Mouse (Mus musculus): ENCODE measurements at regions not wholly inside any gene's neighbourhood (a gene's known extent, or its start where the extent isn't known, plus 50 kb on each side); places are given as distances from the start of the nearest gene placed in this dataset.
A peak's percentile ranks its signal among the peaks of the same experiment; 100 is the strongest.
"Not testable (repeated sequence)": the region's sequence is repeated elsewhere in the genome, so short reads cannot be mapped to it uniquely, and the experiment has no call there.

DNA sequence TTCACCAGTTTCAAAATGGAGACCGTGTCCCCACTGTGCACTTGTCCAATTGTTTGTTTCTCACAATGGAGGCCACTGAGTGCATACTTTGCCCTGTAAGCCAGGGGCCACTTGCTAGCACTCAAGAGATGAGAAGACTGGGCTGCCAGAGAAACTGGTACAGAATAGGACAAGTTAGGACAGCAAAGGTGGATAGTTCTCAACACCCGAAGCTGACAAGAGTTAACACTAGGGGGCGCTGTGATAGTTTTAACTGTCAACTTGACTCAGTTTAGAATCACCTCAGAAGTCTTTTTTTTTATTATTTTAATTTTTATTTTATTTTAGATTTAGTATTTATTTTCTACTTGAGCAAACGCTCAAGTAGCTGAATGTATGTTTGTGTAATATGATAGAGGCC lies 188.2 kb upstream of the Asap2 start:
- H3K9me3 ChIP-seq = peaks cover 25% of the 10 kb centered on the region
- 73% methylated on average over 4 of the region's 4 CpGs for WGBS
- H3K4me3 ChIP-seq (replicated peaks); H3K36me3 ChIP-seq; ATAC-seq; H3K9ac ChIP-seq (replicated peaks); H3K4me1 ChIP-seq (replicated peaks); H3K27ac ChIP-seq; H3K27me3 ChIP-seq; H3K4me2 ChIP-seq (replicated peaks): not testable (repeated sequence)

- not testable (repeated sequence) for H3K36me3 ChIP-seq; H3K4me1 ChIP-seq (replicated peaks); H3K27me3 ChIP-seq; H3K9ac ChIP-seq (replicated peaks); H3K4me2 ChIP-seq (replicated peaks); H3K27ac ChIP-seq; H3K4me3 ChIP-seq (replicated peaks); ATAC-seq
- H3K9me3 ChIP-seq = peaks cover 27% of the 10 kb centered on the region
- WGBS = 91% methylated on average over 5 of the region's 5 CpGs
These were observed 184.8 kb upstream of the Asap2 start for GRCm38 (mm10) chr12:20805466-20805865.

DNA sequence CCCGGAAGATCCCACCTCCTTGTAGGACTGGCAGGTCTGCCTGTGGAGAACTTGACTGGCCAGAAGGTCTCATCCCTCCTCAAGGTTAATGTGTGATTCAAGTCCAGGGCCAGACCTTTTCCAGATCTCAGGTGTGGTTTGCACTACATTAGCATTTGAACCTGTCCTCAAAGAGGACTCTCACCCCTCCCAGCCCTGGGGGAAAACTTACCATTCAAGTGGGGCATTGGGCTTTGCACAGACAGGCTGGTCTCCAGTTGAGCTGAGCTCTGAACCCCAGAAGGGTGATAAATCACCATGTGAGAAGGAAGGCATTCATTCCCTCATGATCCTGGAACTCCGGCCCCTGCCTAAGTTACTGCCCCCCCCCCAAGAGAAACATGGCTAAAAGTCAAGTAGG lies 183.6 kb upstream of the Asap2 start:
- Histone ChIP-seq H3K4me1 (replicated peaks) (no peaks in the 10 kb centered on the region), H3K9ac (replicated peaks) (no peak overlapping the region), H3K9me3 (peaks cover 33% of the 10 kb centered on the region), H3K36me3 (no peaks in the 10 kb centered on the region), H3K27ac (no peak overlapping the region), H3K27me3 (no peaks in the 10 kb centered on the region), H3K4me2 (replicated peaks) (no peak overlapping the region), H3K4me3 (replicated peaks) (no peak overlapping the region)
- no peak for ATAC-seq
- WGBS = 86% methylated on average over 2 of the region's 2 CpGs

DNA sequence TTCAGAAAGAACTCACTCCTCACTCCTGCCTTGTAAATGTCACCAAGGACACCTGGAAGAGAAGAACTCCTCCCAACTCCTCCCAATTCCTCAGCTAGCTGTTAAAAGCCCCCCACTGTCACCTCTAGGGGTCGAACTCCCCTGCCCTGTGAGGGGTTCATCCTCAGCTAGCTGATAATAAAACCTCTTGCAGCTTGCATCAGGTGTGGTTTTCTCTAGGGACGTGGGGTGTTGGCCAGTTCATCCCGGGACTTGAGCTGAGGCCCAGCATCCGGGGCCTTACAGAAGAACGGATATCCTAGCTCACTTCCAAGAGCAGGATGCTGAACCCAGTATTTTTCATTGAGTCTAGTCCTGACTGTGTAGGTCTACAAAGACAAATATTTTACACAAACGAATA lies 176.4 kb upstream of the Asap2 start:
- 83% methylated on average over 6 of the region's 6 CpGs for WGBS
- H3K27ac ChIP-seq; H3K36me3 ChIP-seq; H3K9ac ChIP-seq (replicated peaks); H3K4me2 ChIP-seq (replicated peaks); H3K4me1 ChIP-seq (replicated peaks); H3K4me3 ChIP-seq (replicated peaks); H3K27me3 ChIP-seq; ATAC-seq: not testable (repeated sequence)
- peaks cover 54% of the 10 kb centered on the region for H3K9me3 ChIP-seq

DNA sequence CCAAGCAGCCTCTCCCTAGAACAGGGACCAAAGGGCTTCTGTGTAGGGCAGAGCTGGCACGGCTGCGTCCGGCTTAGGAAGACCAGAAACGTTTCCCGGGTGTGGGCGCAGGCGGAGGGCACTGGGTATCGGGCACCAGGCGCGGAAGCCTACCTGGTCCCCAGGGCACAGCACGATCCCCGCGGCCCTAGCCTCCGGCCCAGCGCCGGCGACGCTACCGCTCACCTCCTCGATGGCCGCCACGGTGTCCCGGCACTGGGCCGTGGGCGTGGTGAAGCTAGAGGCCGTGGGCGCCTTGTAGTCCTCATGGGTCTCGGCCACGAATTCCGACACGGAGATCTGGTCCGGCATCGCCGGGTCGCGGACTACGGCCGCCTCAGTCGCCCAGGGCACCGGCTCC lies 175.1 kb upstream of the Asap2 start:
- Histone ChIP-seq H3K9me3 (peaks cover 50% of the 10 kb centered on the region), H3K4me3 (replicated peaks) (peak overlapping the region; percentile 21)
- not testable (repeated sequence) for H3K4me2 ChIP-seq (replicated peaks); H3K4me1 ChIP-seq (replicated peaks); H3K36me3 ChIP-seq; ATAC-seq; H3K9ac ChIP-seq (replicated peaks); H3K27me3 ChIP-seq; H3K27ac ChIP-seq
- WGBS = 27% methylated on average over 40 of the region's 40 CpGs

GRCm38 (mm10) chr12:20815599-20815998 lies 174.7 kb upstream of the Asap2 start:
- peak overlapping the region; percentile 21 for H3K4me3 ChIP-seq (replicated peaks)
- H3K27me3 ChIP-seq = no peaks in the 10 kb centered on the region
- H3K27ac ChIP-seq = no peak overlapping the region
- H3K4me1 ChIP-seq (replicated peaks) = no peaks in the 10 kb centered on the region
- no peak overlapping the region for H3K4me2 ChIP-seq (replicated peaks)
- 0 out of 2 replicates have a peak, but pooled peaks have one; percentile 24 for ATAC-seq
- WGBS = 22% methylated on average over 34 of the region's 38 CpGs
- no peak overlapping the region for H3K9ac ChIP-seq (replicated peaks)
- H3K9me3 ChIP-seq = peaks cover 49% of the 10 kb centered on the region
- no peaks in the 10 kb centered on the region for H3K36me3 ChIP-seq

GRCm38 (mm10) chr12:20843661-20844320 lies 146.5 kb upstream of the Asap2 start:
- H3K9me3 ChIP-seq = peaks cover 56% of the 10 kb centered on the region
- not testable (repeated sequence) for ATAC-seq

DNA sequence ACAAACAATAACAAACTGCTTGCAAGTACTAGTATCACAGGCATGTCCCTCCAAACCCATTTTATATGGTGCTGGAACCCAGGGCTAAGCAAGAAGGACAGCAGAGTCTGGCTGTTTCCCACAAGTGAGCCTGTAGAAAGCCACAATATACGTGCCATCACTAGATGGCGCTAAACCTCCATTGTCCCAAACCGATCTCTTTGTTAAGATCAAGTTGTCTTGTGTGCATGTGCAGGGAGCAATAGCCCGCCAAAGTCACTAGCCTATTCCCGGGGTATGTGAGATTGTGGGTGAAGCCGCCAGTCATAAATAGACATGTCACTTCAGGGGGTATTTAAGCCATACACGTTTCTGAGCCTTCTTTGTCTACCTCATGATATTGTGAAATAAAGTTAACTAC lies 145.4 kb upstream of the Asap2 start:
- not testable (repeated sequence) for H3K27me3 ChIP-seq; H3K36me3 ChIP-seq; H3K27ac ChIP-seq; H3K4me1 ChIP-seq (replicated peaks); H3K4me2 ChIP-seq (replicated peaks); H3K9ac ChIP-seq (replicated peaks)
- H3K9me3 ChIP-seq = peaks cover 52% of the 10 kb centered on the region
- peak overlapping the region; percentile 22 for H3K4me3 ChIP-seq (replicated peaks)
- peak; percentile 34; the same call in 1 of the 2 replicates for ATAC-seq
- 60% methylated on average over 7 of the region's 7 CpGs for WGBS

More at GRCm38 (mm10) chr12:20843661-20844320, 146.5 kb upstream of the Asap2 start:
- not testable (repeated sequence) for H3K4me1 ChIP-seq (replicated peaks); H3K27me3 ChIP-seq; H3K36me3 ChIP-seq; H3K9ac ChIP-seq (replicated peaks); H3K4me3 ChIP-seq (replicated peaks); H3K4me2 ChIP-seq (replicated peaks); H3K27ac ChIP-seq
- WGBS = 77% methylated on average over 4 of the region's 4 CpGs

DNA sequence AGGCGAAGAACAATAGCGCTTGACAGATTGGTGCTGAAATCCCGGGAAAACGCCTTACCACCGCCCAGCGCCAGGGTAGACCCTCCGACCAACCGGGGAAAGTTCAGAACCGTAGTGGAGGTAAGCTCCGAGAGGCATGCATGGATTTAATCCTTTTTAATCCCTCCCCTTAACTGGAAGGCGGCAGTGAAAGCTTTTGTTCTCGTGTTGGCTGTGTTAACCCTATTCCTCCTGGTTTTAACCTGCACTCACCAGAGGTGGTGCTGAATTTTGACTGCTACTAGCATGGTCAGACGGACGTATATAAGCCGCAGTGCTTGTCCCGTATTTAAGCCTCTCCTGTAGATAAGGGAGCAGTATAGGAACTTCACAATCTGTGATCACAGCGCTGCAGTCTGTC lies 145.0 kb upstream of the Asap2 start:
- Histone ChIP-seq H3K4me2 (replicated peaks) (no peak overlapping the region), H3K4me1 (replicated peaks) (no peaks in the 10 kb centered on the region), H3K27ac (no peak overlapping the region), H3K9ac (replicated peaks) (no peak overlapping the region), H3K4me3 (replicated peaks) (peak overlapping the region; percentile 22), H3K27me3 (no peaks in the 10 kb centered on the region), H3K9me3 (peaks cover 55% of the 10 kb centered on the region), H3K36me3 (no peaks in the 10 kb centered on the region)
- WGBS = 49% methylated on average over 17 of the region's 17 CpGs
- ATAC-seq = no peak

GRCm38 (mm10) chr12:20884104-20884503 lies 106.2 kb upstream of the Asap2 start:
- H3K9ac ChIP-seq (replicated peaks); H3K27me3 ChIP-seq; H3K4me2 ChIP-seq (replicated peaks); H3K4me3 ChIP-seq (replicated peaks); ATAC-seq; H3K36me3 ChIP-seq; H3K4me1 ChIP-seq (replicated peaks); H3K27ac ChIP-seq: not testable (repeated sequence)
- peaks cover 60% of the 10 kb centered on the region for H3K9me3 ChIP-seq
- 74% methylated on average over 6 of the region's 6 CpGs for WGBS

- peaks cover 19% of the 10 kb centered on the region for H3K36me3 ChIP-seq
- peak overlapping the region; percentile 89 for H3K9ac ChIP-seq (replicated peaks)
- H3K27me3 ChIP-seq; H3K4me1 ChIP-seq (replicated peaks): not testable (repeated sequence)
- H3K4me3 ChIP-seq (replicated peaks) = peak overlapping the region; percentile 82
- peaks cover 18% of the 10 kb centered on the region for H3K9me3 ChIP-seq
- ATAC-seq = peak; percentile 100
- peak overlapping the region; percentile 93 for H3K27ac ChIP-seq
- peak overlapping the region; percentile 48 for H3K4me2 ChIP-seq (replicated peaks)
- WGBS = under 1% methylated on average over 85 of the region's 87 CpGs
These were observed 69.4 kb upstream of the Asap2 start for GRCm38 (mm10) chr12:20920653-20921397.

DNA sequence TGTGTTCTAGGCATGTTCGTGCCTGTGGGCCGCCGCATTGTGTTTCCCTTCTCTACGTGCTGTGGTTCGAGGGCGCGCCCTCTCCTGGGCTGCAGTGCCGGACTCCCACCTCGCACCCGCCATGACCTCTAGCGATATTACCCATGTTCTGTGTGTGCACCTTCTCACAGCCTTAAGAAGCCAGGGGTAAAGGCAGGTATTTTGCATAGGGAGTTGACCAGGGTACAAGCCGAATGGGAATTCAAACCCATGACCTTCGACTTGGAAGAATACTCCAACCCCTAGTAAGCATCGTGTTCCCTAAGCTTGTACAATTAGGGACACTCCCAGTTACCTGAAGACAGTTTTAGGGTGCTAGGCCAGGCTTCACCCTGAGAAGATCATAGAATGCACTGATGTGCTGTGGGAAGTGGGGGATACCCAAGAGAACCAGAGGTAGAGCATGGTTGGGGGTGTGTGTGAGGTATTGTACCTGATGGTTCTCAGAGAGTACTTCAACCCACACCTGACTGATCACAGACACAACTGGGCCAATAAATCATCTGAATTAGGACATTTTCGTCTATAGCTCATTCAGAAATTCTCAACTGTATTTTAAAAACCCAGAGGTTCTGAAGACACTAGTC lies 68.7 kb upstream of the Asap2 start:
- not testable (repeated sequence) for H3K27ac ChIP-seq; H3K27me3 ChIP-seq; ATAC-seq; H3K4me1 ChIP-seq (replicated peaks)
- 16% methylated on average over 14 of the region's 15 CpGs for WGBS
- peak overlapping the region; percentile 89; the same call in 1 of the 2 replicates for H3K9ac ChIP-seq (replicated peaks)
- peaks cover 13% of the 10 kb centered on the region for H3K36me3 ChIP-seq
- H3K9me3 ChIP-seq = peaks cover 12% of the 10 kb centered on the region
- H3K4me3 ChIP-seq (replicated peaks) = peak overlapping the region; percentile 82
- H3K4me2 ChIP-seq (replicated peaks) = peak overlapping the region; percentile 48
